Mouse (Mus musculus): Measurements from ENCODE around the gene Stub1. TPM values are rescaled to one million over a fixed set of nuclear protein-coding genes. Genes with fewer than 3 reads are reported as not detected.

The Stub1 gene
- polyA plus RNA-seq, 1 experiment from 2014 or later: 353 TPM

DNA sequence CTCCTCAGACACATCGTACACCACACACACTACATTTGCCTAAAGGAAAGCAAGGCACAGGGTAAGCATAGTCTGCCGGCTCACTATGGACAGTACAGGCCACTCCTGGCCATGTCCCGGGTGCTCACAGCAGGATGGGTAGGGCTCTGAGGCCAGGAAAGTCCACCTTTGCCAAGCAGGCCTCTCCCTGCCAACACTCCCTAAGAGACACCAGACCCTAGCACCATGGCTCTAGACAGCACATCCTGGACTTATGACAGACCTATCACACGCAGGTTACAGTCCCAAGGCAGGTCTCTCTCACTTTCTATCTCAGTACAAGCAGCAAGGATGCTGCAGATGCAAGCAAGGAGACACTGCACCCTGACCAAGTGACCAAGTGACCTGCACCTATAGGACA lies 9.9 kb upstream of the Stub1 start:
- H3K9me3 ChIP-seq: no peaks in the 10 kb centered on the region
- peaks cover 74% of the 10 kb centered on the region for H3K36me3 ChIP-seq
- peak overlapping the region; percentile 87 for H3K4me2 ChIP-seq
- peak overlapping the region; percentile 83 for H3K4me3 ChIP-seq
- no peaks in the 10 kb centered on the region for H3K27me3 ChIP-seq
- peak overlapping the region; percentile 91 for H3K9ac ChIP-seq
- WGBS: 91% methylated on average over 4 of the region's 4 CpGs
- no peak for ATAC-seq (ENCODE audit: insufficient number of reproducible peaks, insufficient read depth, low FRiP score, low TSS enrichment, low read depth)
- peaks cover 16% of the 10 kb centered on the region for H3K4me1 ChIP-seq
- H3K27ac ChIP-seq: no peak overlapping the region

DNA sequence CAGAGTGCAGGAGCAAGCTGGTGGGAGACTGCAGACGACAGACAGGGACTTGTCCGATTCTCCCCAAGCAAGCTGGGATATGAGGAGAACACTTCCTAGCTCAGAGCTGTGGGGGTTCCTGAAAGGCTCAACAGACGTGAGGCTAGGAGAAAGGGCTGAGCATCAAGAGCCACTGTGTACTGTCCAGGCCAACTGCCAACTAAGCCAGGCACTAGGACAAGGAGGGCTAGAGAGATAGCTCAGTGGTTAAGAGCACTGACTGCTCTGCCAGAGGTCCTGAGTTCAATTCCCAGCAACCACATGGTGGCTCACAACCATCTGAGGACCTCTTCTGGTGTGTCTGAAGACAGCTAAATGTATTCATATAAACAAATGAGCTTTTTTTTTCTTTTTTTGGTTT lies 9.3 kb upstream of the Stub1 start:
- no peak overlapping the region for H3K4me3 ChIP-seq
- no peaks in the 10 kb centered on the region for H3K9me3 ChIP-seq
- H3K36me3 ChIP-seq: peaks cover 73% of the 10 kb centered on the region
- WGBS: 82% methylated on average over 3 of the region's 3 CpGs
- peaks cover 18% of the 10 kb centered on the region for H3K4me1 ChIP-seq
- no peak overlapping the region for H3K27ac ChIP-seq
- H3K27me3 ChIP-seq: no peaks in the 10 kb centered on the region
- ATAC-seq (ENCODE audit: insufficient number of reproducible peaks, insufficient read depth, low FRiP score, low TSS enrichment, low read depth): no peak
- H3K4me2 ChIP-seq: no peak overlapping the region
- no peak overlapping the region for H3K9ac ChIP-seq

DNA sequence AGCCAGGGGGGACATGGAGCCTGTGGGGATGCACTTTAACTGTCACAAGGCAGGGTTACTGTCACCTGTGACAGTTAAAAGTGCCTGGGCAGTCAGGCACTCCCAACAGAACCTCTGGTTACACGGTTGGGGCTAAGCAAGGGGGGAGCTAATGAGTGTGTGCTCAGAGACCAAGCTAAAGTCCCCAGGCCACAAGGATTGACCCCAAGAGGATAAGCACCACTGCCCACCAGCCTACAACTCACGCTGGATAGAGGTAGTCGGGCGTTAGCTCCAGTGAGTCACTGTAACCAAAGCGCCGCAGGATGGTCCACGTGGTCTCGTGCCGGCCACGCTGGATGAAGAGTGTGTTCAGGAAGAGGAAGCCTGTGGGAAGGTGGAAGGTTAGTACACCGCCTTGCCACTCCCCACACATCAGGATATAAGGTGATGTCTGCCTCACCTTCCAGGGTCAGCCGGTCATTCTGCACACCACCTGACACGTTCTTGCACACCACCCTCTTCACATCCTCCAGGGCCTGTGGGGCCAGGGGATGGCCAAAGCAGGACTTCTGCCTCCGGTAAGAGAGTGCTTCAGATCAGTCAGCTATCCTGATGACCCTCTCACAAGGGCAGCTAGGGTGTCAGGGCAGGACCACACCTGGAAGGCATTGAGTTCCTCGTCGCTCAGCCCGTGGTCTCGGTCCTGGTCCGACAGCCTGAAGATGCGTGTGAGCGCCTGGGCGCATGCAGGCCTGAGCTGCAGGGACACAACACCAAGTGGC lies 8.1 kb upstream of the Stub1 start, which contains the start of gene Gm20683:
Gene Gm20683 (minus strand): TSS at position 647 of the 764 bp plus-strand sequence.
- Histone ChIP-seq H3K9ac (no peak within 1 kb of the TSS), H3K27me3 (no peaks in the 10 kb centered on the region), H3K4me1 (peaks cover 30% of the 10 kb centered on the region), H3K9me3 (no peaks in the 10 kb centered on the region), H3K36me3 (peaks cover 61% of the 10 kb centered on the region), H3K4me2 (no peak within 1 kb of the TSS), H3K4me3 (no peak within 1 kb of the TSS), H3K27ac (no peak within 1 kb of the TSS)
- no peak for ATAC-seq (ENCODE audit: insufficient number of reproducible peaks, insufficient read depth, low FRiP score, low TSS enrichment, low read depth)
- 93% methylated on average over 22 of the region's 22 CpGs for WGBS

DNA sequence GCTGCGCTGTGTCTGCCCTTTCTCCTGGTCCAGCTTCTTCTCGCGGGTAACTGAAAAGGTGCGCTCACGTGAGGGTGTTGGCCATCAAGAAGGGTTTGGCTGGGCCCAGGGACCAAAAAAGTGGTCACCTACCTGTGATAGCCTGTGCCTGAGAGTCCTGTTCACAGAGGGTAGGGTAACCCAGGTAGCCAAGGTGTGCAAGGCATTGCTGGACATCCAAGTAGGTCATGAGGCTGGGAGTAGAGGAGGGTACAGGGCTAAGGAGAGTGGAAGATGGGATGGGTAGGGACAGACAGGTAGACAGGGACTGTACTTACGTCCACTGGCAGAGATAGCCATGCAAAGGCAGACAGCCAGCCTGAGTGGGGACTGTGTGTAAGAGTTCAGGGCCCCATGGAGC lies 7.3 kb upstream of the Stub1 start:
- Histone ChIP-seq H3K36me3 (peaks cover 59% of the 10 kb centered on the region), H3K4me2 (no peak overlapping the region), H3K9me3 (no peaks in the 10 kb centered on the region), H3K9ac (0 out of 2 replicates have a peak overlapping the region, but pooled peaks have one; percentile 6), H3K4me3 (no peak overlapping the region), H3K27me3 (no peaks in the 10 kb centered on the region), H3K27ac (no peak overlapping the region), H3K4me1 (peaks cover 38% of the 10 kb centered on the region)
- ATAC-seq (ENCODE audit: insufficient number of reproducible peaks, insufficient read depth, low FRiP score, low TSS enrichment, low read depth): no peak
- 95% methylated on average over 6 of the region's 6 CpGs for WGBS

DNA sequence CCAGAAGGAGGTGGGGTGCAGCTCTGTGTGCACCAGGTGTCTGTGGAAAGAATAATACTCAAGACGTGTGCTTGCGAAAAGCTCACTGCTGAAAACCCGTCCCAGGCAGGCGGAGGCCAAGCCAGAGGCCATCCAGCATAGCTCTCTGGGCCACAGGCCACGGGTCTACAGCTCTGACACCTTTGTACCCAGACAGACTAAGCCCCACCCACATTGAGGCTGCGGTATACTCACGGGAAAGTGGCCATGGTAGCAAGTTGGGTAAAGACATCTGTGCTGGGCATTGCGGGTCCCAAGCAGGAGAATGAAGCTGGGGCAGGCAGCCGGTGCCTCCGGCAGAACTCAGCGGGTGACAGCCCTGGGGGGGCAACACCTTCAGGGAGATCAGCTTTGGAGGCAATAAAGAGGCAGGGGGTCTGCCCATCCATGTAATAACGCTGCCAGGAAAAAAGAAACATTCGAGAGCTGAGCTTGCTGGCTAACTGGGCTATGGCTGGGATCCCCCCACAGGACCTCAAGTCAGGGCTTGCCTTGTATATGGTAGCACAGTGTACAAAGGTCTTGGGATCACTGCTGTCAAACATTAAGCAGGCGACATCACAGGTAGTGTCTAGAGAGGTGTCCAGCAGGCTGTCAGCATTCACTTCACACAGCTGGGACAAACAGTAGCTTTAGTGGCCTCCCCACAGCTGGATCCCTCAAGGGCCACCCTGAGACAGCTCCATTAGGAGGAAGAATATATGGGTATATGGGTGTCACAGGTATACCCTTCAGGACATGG lies 6.4 kb upstream of the Stub1 start:
- WGBS: 81% methylated on average over 14 of the region's 14 CpGs
- Histone ChIP-seq H3K4me3 (no peak overlapping the region), H3K9ac (0 out of 2 replicates have a peak overlapping the region, but pooled peaks have one; percentile 6), H3K9me3 (no peaks in the 10 kb centered on the region), H3K36me3 (peaks cover 62% of the 10 kb centered on the region), H3K4me1 (peaks cover 43% of the 10 kb centered on the region), H3K27ac (no peak overlapping the region), H3K4me2 (no peak overlapping the region), H3K27me3 (no peaks in the 10 kb centered on the region)
- no peak for ATAC-seq (ENCODE audit: insufficient number of reproducible peaks, insufficient read depth, low FRiP score, low TSS enrichment, low read depth)

DNA sequence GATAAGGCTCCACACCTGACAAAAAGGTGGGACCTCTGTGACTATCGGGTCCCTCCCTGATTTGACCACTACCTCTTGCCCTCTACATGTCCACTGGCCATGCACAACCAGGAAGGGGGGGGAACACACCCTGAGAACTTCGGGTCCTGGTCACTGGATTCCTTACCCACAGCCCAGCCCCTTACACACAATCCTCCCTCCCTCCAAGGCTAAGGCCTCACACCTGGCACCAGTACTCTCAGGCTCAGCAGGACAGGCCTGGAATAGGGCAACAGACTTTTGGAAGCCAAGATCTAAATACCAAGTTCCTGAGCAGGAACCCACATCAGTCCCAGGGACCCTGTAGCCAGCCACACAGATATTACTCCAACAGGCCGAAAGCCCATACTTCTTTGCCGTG lies 5.7 kb upstream of the Stub1 start:
- H3K9me3 ChIP-seq: no peaks in the 10 kb centered on the region
- WGBS: 91% methylated on average over 4 of the region's 4 CpGs
- H3K9ac ChIP-seq: 0 out of 2 replicates have a peak overlapping the region, but pooled peaks have one; percentile 6
- H3K4me2 ChIP-seq: no peak overlapping the region
- ATAC-seq (ENCODE audit: insufficient number of reproducible peaks, insufficient read depth, low FRiP score, low TSS enrichment, low read depth): no peak
- H3K27ac ChIP-seq: no peak overlapping the region
- peaks cover 64% of the 10 kb centered on the region for H3K36me3 ChIP-seq
- H3K27me3 ChIP-seq: no peaks in the 10 kb centered on the region
- H3K4me1 ChIP-seq: peaks cover 48% of the 10 kb centered on the region
- no peak overlapping the region for H3K4me3 ChIP-seq

DNA sequence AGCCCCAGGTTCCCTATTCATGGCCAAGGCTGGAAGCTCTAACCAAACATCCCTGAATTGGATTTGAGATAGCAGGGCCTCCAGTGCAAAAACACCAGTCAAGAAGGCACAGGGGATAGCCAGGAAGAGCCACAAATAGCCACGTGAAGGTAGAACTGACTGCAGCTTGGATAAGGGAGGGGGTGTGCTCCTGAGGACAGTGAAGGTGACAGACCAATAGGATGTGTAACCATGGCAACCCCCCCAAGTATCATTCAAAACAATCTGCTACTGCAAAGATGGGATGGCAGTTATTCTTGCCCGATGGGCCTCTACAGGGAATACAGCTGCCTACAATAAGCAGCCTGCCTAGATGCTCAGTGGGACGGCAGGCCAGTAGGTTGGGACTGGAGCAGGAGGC lies 4.3 kb upstream of the Stub1 start:
- H3K4me2 ChIP-seq: peak overlapping the region; percentile 98
- no peaks in the 10 kb centered on the region for H3K9me3 ChIP-seq
- H3K27me3 ChIP-seq: no peaks in the 10 kb centered on the region
- H3K9ac ChIP-seq: peak overlapping the region; percentile 72
- peaks cover 43% of the 10 kb centered on the region for H3K4me1 ChIP-seq
- peaks cover 63% of the 10 kb centered on the region for H3K36me3 ChIP-seq
- H3K27ac ChIP-seq: 0 out of 2 replicates have a peak overlapping the region, but pooled peaks have one; percentile 39
- no peak for ATAC-seq (ENCODE audit: insufficient number of reproducible peaks, insufficient read depth, low FRiP score, low TSS enrichment, low read depth)
- 53% methylated on average over 3 of the region's 3 CpGs for WGBS
- peak overlapping the region; percentile 43 for H3K4me3 ChIP-seq

DNA sequence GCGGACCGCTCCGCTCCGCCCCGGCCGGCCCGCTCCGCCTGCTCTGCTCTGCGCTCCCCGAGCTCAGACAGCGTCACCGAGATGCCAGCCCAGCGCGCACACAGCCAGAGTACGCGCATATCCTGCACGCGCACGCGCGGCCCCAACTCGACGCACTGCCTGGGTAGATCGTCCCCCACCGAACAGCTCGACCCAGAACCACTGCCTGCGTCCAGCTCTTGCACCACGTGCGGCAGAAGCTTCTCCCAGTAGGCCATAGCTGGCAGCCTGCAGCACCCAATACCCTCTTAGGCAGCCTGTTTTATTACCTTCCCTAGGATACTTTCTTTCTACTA lies 3.8 kb upstream of the Stub1 start, which contains the start of gene Rhbdl1:
Gene Rhbdl1 (minus strand): TSS at position 220 of the 335 bp plus-strand sequence.
- Histone ChIP-seq H3K4me3 (peak within 1 kb of the TSS; percentile 43), H3K4me1 (peaks cover 44% of the 10 kb centered on the region), H3K27me3 (no peaks in the 10 kb centered on the region), H3K9ac (peak within 1 kb of the TSS; percentile 72), H3K36me3 (peaks cover 58% of the 10 kb centered on the region), H3K9me3 (no peaks in the 10 kb centered on the region), H3K4me2 (peak within 1 kb of the TSS; percentile 98), H3K27ac (peak within 1 kb of the TSS; percentile 39; the same call in 1 of the 2 replicates)
- 3% methylated on average over 29 of the region's 29 CpGs for WGBS
- ATAC-seq (ENCODE audit: insufficient number of reproducible peaks, insufficient read depth, low FRiP score, low TSS enrichment, low read depth): no peak

DNA sequence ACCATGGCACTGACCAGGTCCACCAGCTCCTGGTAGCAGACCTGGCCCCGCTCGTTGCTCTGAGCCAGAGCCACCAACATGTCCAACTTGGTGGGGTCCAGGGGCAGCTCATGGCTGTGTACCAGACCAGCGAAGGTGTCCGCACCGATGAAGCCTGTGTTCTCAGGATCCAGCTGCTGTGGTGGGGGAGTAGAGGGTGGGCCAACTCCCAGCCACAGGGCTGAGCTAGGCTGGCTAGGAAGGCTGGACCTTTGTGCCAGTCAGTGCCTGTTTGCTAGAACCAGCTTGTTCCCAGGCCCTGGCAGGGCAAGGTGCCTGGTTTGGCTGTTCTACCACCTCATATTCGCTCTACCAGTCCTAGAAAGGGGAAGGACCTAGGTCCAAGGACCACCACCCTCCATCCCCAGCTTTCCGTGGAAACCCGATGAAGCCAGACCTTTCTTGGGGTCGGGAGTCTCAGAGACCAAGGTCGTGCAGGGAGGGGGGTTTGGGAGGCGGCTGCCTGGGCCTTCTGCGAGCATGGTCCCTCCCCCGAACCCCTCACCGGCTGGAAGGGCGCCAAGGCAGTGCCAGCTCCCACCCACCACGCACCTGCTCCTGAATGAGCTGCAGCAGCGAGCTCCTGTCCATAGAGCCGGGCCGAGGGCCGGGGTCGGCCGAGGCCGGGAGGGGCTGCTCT lies 3.3 kb upstream of the Stub1 start:
- Histone ChIP-seq H3K9ac (peak overlapping the region; percentile 72), H3K36me3 (peaks cover 56% of the 10 kb centered on the region), H3K4me2 (peak overlapping the region; percentile 98), H3K9me3 (no peaks in the 10 kb centered on the region), H3K27me3 (no peaks in the 10 kb centered on the region), H3K4me1 (peaks cover 50% of the 10 kb centered on the region), H3K27ac (peak overlapping the region; percentile 39; the same call in 1 of the 2 replicates), H3K4me3 (peak overlapping the region; percentile 43)
- ATAC-seq (ENCODE audit: insufficient number of reproducible peaks, insufficient read depth, low FRiP score, low TSS enrichment, low read depth): no peak
- WGBS: 25% methylated on average over 23 of the region's 23 CpGs

DNA sequence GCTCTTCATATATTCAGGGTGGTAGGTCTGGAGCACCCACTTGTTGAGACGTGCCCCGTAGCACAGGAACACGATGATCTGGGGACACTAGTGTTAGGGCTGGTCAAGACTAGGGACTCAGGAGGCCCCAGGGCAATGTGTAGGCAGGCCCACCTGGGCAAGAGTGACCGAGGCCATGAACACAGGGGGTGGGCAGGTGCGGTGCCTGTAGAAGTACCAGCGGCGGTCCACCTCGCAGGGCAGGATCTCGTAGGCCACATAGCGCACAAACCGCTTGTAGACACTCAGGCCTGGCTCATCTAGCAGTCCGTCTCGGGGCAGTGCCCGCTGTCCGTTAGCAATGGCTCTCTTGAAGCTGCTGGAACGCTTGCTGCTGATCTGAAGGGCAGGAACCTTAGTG lies 2.6 kb upstream of the Stub1 start:
- H3K36me3 ChIP-seq: peaks cover 56% of the 10 kb centered on the region
- H3K27ac ChIP-seq: 0 out of 2 replicates have a peak overlapping the region, but pooled peaks have one; percentile 16
- peaks cover 57% of the 10 kb centered on the region for H3K4me1 ChIP-seq
- H3K4me2 ChIP-seq: peak overlapping the region; percentile 98
- H3K9me3 ChIP-seq: no peaks in the 10 kb centered on the region
- WGBS: 90% methylated on average over 16 of the region's 16 CpGs
- no peak for ATAC-seq (ENCODE audit: insufficient number of reproducible peaks, insufficient read depth, low FRiP score, low TSS enrichment, low read depth)
- no peak overlapping the region for H3K9ac ChIP-seq
- H3K4me3 ChIP-seq: no peak overlapping the region
- H3K27me3 ChIP-seq: no peaks in the 10 kb centered on the region

DNA sequence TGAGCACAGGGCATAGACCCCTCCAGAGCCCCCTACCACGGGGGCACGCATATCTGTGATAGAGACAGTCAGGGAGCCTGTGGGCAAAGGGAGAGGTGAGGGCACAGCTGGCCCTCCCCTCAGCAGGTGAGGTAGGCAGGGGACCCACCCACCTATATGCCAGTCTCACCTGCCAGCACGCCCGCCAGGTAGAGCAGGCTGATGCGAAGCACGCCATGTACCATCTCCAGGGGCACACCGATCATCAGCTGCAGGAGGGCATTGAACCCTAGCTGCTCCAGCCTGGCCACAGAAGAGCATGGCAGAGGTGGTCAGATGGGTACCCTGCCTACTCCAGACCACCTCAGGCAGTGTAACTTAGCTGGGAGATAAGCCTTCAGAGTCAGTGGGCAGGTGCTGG lies 2.1 kb upstream of the Stub1 start:
- Histone ChIP-seq H3K4me2 (peak overlapping the region; percentile 98), H3K36me3 (peaks cover 56% of the 10 kb centered on the region), H3K9ac (peak overlapping the region; percentile 93; the same call in 1 of the 2 replicates), H3K27me3 (no peaks in the 10 kb centered on the region), H3K4me1 (peaks cover 62% of the 10 kb centered on the region), H3K4me3 (peak overlapping the region; percentile 86; the same call in 1 of the 2 replicates), H3K9me3 (no peaks in the 10 kb centered on the region), H3K27ac (no peak overlapping the region)
- WGBS: 91% methylated on average over 7 of the region's 7 CpGs
- ATAC-seq (ENCODE audit: insufficient number of reproducible peaks, insufficient read depth, low FRiP score, low TSS enrichment, low read depth): no peak
